Mouse (Mus musculus) stomach, postnatal 0 days (tissue): ENCODE data around the gene Gipr.

ENCODE experiments used
- CTCF ChIP-seq: IDR thresholded peaks from 2 replicates; pipeline ENCODE4 v1.5.1; 2016; ENCODE audit warnings: antibody characterized with exemption, low read depth, mild to moderate bottlenecking, moderate library complexity
- EP300 ChIP-seq: optimal IDR thresholded peaks from 2 replicates; pipeline ENCODE3; 2016; ENCODE audit warnings: antibody characterized with exemption

GRCm38 (mm10) chr7:19159411-19159810 lies 6.5 kb downstream of the Gipr start:
- TF ChIP-seq EP300 (no peak), CTCF (no peak)
